Mouse (Mus musculus) right cerebral cortex, adult 2 months (tissue): ENCODE results near the gene Gpx1.
"Not testable (repeated sequence)": the region's sequence is repeated elsewhere in the genome, so short reads cannot be mapped to it uniquely, and the experiment has no call there.

Experiments
- DNase-seq, 2 experiments: peaks; one replicate each; pipeline ENCODE4 v3.0.0; 2021 to 2022; ENCODE audit warnings: low spot score in 2 of 2

The Gpx1 gene

DNA sequence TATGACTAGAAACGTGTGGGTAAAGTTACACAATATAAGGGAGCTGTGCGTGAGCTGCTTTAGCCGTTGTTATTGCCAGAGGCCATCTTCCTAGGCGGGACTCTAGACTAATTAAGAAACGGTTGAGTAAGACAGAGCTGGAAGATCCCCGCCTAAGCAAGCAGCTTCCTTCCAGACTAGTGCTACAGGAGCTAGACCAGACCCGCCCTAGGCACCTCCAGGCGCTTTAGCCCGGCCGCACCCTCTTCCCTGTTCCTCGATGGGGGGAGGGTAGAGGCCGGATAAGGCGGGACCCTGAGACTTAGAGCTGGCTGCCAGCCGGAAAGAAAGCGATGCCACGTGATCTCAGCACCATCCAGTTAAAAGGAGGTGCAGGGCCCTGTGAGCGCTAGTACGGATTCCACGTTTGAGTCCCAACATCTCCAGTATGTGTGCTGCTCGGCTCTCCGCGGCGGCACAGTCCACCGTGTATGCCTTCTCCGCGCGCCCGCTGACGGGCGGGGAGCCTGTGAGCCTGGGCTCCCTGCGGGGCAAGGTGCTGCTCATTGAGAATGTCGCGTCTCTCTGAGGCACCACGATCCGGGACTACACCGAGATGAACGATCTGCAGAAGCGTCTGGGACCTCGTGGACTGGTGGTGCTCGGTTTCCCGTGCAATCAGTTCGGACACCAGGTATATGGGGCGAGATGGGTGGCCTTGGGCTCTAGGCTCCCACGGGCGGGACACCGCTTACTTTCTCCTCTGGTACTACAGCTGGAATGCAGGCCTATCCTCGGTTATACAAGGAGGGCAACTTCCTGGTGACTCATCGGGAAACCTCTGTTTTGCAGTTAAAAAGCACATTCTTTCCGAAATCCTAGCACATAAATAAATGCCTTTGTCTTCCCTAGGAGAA, at the start of gene Gpx1:
Gene Gpx1, plus strand, starts transcription at position 18 of the 896 bp plus-strand sequence.
- DNase-seq, result peak; percentile 79 to 86

- DNase-seq, result no peak
Observed at GRCm38 (mm10) chr9:108289347-108289746, 49.4 kb upstream of the Gpx1 start.

- peak; percentile 96 to 97 for DNase-seq
Observed at GRCm38 (mm10) chr9:108290016-108290750, 48.5 kb upstream of the Gpx1 start, which contains the start of gene Nicn1. Nicn1 (plus strand) TSS chr9:108290429.

DNA sequence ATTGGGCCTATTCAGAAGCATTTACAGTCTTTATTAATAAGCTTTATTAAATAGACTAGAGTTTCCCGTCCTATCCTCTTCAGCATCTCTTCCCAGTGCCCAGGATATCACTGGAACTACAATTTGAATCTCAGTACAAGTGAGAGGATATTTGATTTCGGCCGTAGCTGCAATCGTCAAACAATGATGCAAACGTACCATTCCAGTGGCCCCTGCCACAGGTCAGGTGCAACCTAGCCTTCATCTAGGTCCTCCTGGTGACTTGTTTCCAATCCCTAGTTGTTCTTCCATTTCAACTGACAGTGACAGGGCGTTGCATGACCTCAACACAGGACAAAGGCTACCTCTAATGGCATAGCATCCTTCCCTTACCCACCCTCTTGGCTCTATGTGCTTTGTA, 47.9 kb upstream of the Gpx1 start:
- DNase-seq, result no peak

DNA sequence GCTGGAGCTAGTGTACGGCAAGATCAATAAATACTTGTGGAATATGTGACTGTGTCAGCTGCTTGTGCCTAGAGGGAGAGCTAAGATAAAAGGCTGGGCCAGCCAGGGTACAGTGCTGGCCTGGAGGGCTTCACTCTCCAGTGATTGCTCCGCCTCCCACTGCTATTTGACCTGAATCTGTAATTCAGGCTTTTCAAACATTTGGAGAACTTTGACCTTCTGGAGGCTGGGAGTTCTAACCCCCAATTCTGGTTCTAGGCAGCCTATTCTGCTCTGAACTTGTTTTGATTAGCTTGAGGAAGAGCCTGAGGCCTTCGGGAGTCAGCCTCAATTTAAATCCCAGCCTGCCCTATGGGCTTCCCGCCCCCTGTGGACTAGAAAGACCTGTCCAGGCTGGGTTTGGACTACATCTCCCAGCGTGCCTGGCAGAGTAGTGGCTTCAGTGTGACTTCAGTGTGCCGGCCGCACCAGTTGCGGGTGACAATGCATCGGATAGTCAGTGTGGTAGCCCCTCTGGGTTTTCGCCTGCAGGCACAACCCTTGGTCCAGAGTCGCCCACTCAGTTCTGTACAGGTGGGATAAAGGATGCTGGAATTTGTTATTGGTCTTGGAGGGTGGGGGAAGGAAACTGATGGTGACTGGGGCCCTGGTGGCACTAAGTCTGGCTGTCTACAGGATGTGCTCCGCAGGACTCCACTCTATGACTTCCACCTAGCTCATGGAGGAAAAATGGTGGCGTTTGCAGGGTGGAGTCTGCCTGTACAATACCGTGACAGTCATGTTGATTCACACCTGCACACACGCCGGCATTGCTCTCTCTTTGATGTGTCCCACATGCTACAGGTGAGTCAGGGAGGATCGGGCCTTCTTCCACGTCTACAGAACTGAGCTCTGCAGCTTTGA, 42.0 kb upstream of the Gpx1 start, which contains the start of gene Amt:
Gene Amt, plus strand, starts transcription at position 401 of the 903 bp plus-strand sequence.
- peak; percentile 39 to 40 for DNase-seq

DNA sequence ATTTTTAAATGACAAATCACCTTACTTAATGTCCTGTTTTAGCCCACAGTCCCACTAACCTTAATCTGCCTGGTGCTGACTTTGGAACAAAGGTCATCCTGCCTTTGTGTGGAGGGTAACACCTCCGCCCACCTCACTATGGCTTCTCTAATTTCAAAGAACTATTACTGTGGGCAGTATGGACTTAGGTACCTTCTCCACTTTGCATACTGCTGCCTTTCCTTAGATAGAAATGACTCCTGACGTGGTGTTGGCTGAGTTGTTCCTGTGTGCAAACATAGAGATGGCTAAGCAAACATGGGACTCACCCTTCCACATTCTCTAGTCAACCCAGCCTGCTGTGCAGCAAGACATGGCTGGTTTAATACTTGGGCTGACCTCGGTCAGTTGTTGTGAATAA, 36.9 kb upstream of the Gpx1 start:
- no peak for DNase-seq

DNA sequence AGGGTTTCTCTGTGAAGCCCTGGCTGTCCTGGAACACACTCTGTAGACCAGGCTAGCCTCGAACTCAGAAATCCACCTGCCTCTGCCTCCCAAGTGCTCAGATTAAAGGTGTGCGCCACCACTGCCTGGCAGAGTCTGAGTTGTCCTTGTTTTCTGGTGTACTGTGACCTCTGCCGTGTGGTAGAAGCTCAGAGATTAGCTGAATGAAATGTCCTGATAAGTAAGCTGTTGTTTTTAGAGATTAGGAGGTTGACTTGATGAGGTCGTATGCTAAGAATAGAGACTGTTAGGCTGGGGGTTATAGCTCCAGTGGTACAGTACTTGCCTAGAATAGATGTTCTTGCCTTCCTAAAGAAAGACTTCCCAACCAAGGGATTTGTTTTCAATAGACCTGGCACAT, 34.0 kb upstream of the Gpx1 start:
- no peak for DNase-seq

GRCm38 (mm10) chr9:108305170-108305569, 33.5 kb upstream of the Gpx1 start:
- DNase-seq, result no peak

GRCm38 (mm10) chr9:108305629-108306520, 32.8 kb upstream of the Gpx1 start, which contains the start of the genes Rhoa and Tcta:
Rhoa (plus strand) TSS chr9:108306129.
Tcta (minus strand) TSS chr9:108306160.
- DNase-seq, result peak; percentile 99 to 100

DNA sequence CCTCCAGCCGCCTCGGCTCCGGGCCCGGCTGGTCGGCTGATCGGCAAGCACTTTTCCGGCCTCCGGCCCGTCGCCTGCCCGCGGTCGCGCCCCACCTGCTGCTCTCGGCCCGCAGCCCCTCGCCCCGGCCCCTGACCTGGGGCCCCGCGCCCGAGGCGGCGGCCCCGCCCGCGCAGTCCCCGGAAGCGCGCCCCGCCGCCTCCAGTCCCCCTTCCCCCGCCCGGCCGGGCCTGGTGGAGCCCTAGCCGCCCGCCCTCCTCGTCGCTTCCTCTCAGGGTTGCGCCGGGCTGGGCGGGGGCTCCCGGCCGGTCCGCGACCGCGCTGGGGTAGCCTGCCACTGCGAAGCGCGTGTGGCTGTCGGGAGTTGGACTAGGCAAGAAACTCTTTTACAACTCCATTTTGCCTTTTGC, 32.1 kb upstream of the Gpx1 start:
- DNase-seq, result peak in 1 of 2 experiments; percentile 33

GRCm38 (mm10) chr9:108307021-108307807, 31.5 kb upstream of the Gpx1 start:
- DNase-seq, result no peak

- no peak for DNase-seq
Observed at GRCm38 (mm10) chr9:108308141-108308540, 30.6 kb upstream of the Gpx1 start.

GRCm38 (mm10) chr9:108317572-108317971, 21.1 kb upstream of the Gpx1 start:
- no peak for DNase-seq

GRCm38 (mm10) chr9:108318462-108318861, 20.2 kb upstream of the Gpx1 start:
- DNase-seq, result no peak

GRCm38 (mm10) chr9:108322054-108322453, 16.6 kb upstream of the Gpx1 start:
- not testable (repeated sequence) for DNase-seq

DNA sequence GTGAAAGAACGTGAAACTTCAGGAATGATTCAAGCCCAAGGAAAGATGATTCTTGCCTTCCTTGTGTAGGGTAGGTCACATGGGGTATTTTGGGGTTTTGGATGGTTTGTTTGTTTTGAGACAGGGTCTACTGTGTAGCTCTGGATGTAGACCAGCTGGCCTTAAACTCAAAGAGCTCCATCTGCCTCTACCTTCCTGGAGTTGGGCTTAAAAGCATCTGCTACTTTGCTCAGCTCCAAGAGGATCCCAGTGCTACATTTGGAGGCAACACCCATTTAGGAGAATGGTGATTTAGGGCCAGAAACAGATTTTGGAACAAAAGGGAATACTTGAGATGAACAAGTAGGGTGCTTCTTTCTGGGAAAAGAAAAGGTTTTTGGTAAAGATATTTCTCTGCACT, 13.9 kb upstream of the Gpx1 start:
- DNase-seq, result no peak

- DNase-seq, result no peak
Observed at GRCm38 (mm10) chr9:108325811-108326210, 12.9 kb upstream of the Gpx1 start.

DNA sequence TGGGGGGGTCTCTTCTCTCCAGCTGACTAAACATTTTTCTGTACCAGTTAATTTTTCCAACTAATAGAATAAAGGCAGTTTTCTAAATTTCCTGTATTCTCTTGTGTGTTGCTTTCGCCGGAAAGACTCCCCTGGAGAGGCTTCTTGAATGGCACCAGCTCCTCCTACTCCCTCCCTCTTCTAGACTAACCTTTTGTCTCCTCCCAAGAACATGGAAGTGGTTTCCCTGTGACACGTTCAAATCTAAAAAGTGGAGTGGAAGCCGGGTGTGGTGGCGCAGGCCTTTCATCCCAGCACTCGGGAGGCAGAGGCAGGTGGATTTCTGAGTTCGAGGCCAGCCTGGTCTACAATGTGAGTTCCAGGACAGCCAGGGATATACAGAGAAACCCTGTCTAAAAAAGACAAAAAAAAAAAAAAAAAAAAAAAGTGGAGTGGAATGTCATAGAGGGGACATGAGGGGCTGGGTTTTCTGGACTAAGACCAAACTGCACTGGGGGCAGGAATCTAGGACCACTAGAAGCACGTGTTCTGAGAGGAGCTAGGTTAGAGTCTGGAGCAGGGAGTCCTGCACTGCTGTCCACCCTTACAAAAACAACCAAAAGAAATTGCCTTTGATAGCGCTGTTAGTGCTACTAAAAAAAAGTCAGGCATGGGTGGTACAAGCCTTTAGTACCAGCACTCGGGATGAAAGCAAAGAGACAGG, 704 bp upstream of the Gpx1 start:
- no peak for DNase-seq

DNA sequence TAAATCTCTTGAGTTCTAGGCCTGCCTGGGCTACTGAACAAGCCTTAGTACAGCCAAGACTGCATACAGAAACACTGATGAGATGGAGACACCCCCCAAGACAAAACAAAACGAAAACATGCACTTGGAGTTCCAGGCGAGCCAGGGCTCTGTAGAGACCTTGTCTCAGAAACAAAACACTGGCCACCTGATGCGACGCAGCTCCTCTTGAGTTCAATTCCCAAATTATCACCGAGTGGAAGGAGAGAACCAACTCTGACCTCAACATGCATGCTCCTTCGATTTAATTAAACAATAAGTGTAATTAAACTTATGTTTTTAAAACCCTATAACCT, 185 bp upstream of the Gpx1 start:
- DNase-seq, result no peak
